Mouse (Mus musculus) kidney, adult 2 months (tissue): Measurements from ENCODE around the gene Sos1. TPM values are rescaled to one million over a fixed set of nuclear protein-coding genes. Genes with fewer than 3 reads are reported as not detected.

Experiments used
- DNase-seq: peaks from one replicate; pipeline ENCODE4 v3.0.0; 2021
- H3K27ac ChIP-seq: fragments of 200-500 bp; 2 replicates; pipeline ENCODE4 v1.5.1; 2012; ENCODE audit warnings: low read depth, low read length, control low read depth, inconsistent platforms; ENCODE audit not compliant: insufficient read depth
- H3K27me3 ChIP-seq: fragments of 200-500 bp; replicated peaks from 2 replicates; pipeline ENCODE4 v1.6.1; 2012; ENCODE audit warnings: mild to moderate bottlenecking, moderate library complexity, low read length, inconsistent platforms; ENCODE audit not compliant: control insufficient read depth, insufficient read depth
- H3K36me3 ChIP-seq: fragments of 200-500 bp; 2 replicates; pipeline ENCODE4 v1.6.1; 2012; ENCODE audit warnings: mild to moderate bottlenecking, moderate library complexity, low read length, inconsistent platforms; ENCODE audit not compliant: control insufficient read depth, insufficient read depth
- H3K4me1 ChIP-seq: fragments of 200-500 bp; 2 replicates; pipeline ENCODE4 v1.6.1; 2011; ENCODE audit warnings: low read length; ENCODE audit not compliant: control insufficient read depth, insufficient read depth
- H3K4me3 ChIP-seq: fragments of 200-500 bp; 2 replicates; pipeline ENCODE4 v1.5.1; 2011; ENCODE audit warnings: mild to moderate bottlenecking, low read depth, low read length, control low read depth; ENCODE audit not compliant: insufficient read depth
- CTCF ChIP-seq: fragments of 200-500 bp; conservative IDR thresholded peaks from 2 replicates; pipeline ENCODE4 v1.5.1; 2011; ENCODE audit warnings: low read depth, mild to moderate bottlenecking, control low read depth, low read length, moderate library complexity, mixed read lengths; ENCODE audit not compliant: insufficient read depth, insufficient read length
- POLR2A ChIP-seq: fragments of 200-500 bp; IDR thresholded peaks from one replicate; pipeline ENCODE4 v1.6.1; 2011; ENCODE audit warnings: low read depth, low read length, control low read depth
- WGBS: fragments of 180-500 bp; shearing (Covaris S2); methylation state at CpG from one replicate; pipeline ENCODE4 v1.1.7; 2018; 5-methylcytosine and 5-hydroxymethylcytosine counted together
- polyA plus RNA-seq: library from polyadenylated mRNA; depleted of rRNA; stranded (reverse); fragments of >200 nt; gene quantifications from 2 replicates; pipeline ENCODE4 v1.2.3, GENCODE M21; 2012

Gene Sos1
- polyA plus RNA-seq, 1 experiment, result 4.9 TPM

DNA sequence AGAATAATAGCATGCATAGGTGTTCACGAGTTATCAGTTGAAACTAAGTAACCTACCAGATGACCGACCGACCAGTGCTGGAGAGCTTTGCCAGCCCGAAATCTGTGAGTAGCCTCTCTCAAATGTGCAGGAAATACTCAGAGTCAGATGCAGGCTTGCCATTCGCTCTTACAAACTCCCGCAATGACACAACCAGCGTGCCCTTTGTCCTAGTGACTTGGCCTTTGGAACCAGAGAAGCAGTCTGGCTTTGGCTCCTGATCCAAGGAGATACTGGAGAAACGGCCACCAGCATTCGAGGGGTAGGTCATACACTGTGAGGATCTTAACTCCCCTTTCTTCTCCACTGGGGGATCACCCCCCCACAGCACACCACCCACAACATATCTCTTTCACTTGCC lies 35.7 kb upstream of the Sos1 start:
- WGBS, result 61% methylated on average over 9 of the region's 9 CpGs
- DNase-seq, result peak; percentile 67

DNA sequence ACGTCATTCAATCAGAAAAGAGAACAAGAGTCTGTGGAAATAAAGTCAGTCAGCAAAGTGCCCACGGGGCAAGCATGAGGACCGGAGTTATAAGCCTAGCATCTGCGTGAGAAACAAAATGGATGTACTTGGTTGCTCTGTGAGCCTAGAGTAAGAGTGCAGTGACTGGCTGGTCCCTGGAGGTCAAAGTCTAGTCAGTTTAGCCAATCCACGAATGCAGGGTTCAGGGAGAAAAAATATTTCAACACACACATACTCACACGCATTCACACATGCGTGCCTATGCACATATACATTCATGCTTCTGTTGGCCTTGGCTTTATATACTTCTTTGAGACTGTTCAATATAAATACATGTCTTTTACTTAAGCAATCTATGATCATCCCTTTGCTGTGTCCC lies 35.3 kb upstream of the Sos1 start:
- Histone ChIP-seq H3K36me3 (no peaks in the 10 kb centered on the region), H3K27me3 (no peaks in the 10 kb centered on the region; the same call in 1 of the 2 replicates), H3K27ac (no peak overlapping the region), H3K4me3 (no peak overlapping the region), H3K4me1 (no peaks in the 10 kb centered on the region)
- TF ChIP-seq CTCF (no peak), POLR2A (no peak)
- WGBS, result 88% methylated on average over 7 of the region's 7 CpGs
- DNase-seq, result no peak

More for the DNA sequence above, 35.7 kb upstream of the Sos1 start:
- Histone ChIP-seq H3K4me1 (no peaks in the 10 kb centered on the region), H3K27ac (no peak overlapping the region), H3K36me3 (no peaks in the 10 kb centered on the region), H3K27me3 (no peaks in the 10 kb centered on the region; the same call in 1 of the 2 replicates), H3K4me3 (no peak overlapping the region)
- TF ChIP-seq CTCF (no peak), POLR2A (no peak)

DNA sequence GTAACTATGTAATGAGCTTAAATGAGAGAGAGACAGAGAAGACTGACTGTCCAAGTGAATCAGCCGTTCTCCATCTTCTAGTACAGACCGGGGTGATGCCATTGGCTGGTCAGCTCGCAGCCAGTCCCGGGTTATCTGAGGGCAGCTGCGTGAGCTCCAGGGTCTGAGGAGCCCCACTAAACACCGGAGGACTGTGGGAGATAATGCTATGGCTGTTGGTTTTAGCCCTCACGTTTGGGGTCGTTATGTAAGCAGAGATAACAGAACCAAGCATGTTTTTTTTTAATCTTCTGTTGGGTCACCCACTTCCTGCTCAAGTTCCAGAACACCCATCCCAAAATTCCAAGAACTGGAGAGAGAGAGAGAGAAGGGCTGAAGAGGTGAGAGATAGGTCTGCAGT lies 33.5 kb upstream of the Sos1 start:
- no peak for TF ChIP-seq POLR2A
- no peak for TF ChIP-seq CTCF
- Histone ChIP-seq H3K36me3 (no peaks in the 10 kb centered on the region), H3K4me1 (no peaks in the 10 kb centered on the region), H3K4me3 (no peak overlapping the region), H3K27ac (no peak overlapping the region), H3K27me3 (no peaks in the 10 kb centered on the region; the same call in 1 of the 2 replicates)
- 72% methylated on average over 8 of the region's 8 CpGs for WGBS
- no peak for DNase-seq

DNA sequence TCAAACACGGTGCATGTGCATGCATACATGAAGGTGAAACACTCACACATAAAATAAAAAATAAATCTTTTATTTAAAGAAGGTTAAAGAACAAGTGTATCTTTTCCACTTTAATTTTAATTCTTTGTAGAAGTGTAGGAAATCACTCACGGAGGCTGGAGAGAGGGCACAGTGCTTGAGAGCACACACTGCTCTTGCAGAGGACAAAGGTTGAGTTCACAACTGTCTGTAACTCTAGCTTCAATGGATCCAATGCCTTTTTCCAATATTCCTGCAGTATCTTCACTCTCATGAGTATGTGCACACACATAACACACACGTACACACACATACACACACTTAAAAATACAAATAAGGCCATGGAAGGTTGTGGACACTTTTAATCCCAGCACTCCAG lies 30.2 kb upstream of the Sos1 start:
- H3K27ac ChIP-seq, result no peak overlapping the region
- DNase-seq, result no peak
- H3K4me3 ChIP-seq, result no peak overlapping the region
- H3K36me3 ChIP-seq, result no peaks in the 10 kb centered on the region
- no peaks in the 10 kb centered on the region; the same call in 1 of the 2 replicates for H3K27me3 ChIP-seq
- no peaks in the 10 kb centered on the region for H3K4me1 ChIP-seq
- 74% methylated on average over 3 of the region's 3 CpGs for WGBS
- no peak for TF ChIP-seq POLR2A
- no peak for TF ChIP-seq CTCF

DNA sequence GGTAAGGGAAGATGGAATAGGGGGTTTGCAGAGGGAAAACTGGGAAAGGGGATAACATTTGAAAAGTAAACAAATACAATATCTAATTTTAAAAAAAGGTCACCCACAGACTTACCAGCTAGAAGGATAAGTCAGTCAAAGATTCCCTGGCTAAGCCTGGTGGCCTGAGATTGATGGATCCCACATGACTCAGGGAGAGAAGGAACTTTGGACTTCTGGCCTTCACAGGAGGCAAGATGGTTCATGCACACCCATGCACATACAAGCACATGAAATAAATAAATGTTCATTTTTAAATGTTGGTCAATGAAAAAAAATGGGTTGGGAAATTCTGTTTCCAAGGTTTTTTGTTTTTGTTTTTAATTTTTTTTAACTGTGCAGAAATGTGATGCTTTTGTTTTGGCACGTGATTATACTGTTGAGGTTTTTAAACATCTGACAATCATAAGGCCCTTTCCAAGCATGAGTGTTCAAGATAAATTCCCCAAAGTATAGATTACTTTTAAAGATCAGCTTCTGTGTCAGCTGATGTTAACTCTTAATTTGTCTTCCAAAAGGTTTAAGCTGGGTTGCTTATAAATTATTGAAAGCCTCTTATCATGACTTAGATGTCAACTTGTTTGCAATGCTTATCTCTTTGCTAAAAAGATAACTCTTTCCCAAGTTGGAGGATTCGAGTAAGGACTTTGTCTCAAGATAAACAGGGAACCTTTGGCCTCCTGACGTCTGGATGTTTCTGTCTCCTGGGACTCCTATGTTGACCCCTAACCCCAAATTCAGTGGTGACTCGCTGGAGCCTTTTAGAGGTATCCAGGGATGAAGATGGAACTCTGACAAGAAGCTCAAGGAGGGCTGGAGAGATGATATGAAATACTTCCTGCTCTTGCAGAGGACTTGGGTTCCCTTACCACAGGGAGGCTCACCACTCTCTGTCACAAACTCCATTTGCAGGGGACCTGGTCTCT lies 29.5 kb upstream of the Sos1 start:
- no peak for TF ChIP-seq CTCF
- TF ChIP-seq POLR2A, result no peak
- Histone ChIP-seq H3K27me3 (no peaks in the 10 kb centered on the region; the same call in 1 of the 2 replicates), H3K4me1 (no peaks in the 10 kb centered on the region), H3K27ac (no peak overlapping the region), H3K4me3 (no peak overlapping the region), H3K36me3 (no peaks in the 10 kb centered on the region)
- WGBS, result 50% methylated on average over 4 of the region's 4 CpGs
- DNase-seq, result peak; percentile 42

DNA sequence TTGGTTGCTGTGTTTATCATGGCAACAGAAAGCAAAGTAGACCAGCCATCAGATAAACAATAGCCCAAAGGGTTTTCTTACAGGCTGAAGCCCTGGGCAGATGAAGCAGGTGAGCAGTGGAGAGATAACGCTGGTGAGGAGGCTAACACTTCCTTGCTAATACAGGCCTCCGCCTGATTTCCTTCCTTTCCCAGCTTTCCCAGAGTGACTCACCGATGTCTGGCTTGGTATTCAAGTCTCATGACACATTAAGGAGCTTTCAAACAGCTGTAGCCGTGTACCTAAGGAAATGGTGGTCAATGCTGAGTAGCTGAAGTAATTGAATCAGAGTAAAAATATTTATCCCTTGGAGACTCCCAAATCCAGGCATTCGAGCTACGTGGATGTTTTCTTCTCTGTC lies 25.5 kb upstream of the Sos1 start:
- no peaks in the 10 kb centered on the region for H3K36me3 ChIP-seq
- TF ChIP-seq CTCF (no peak), POLR2A (no peak)
- H3K4me3 ChIP-seq, result no peak overlapping the region
- no peak overlapping the region for H3K27ac ChIP-seq
- no peaks in the 10 kb centered on the region for H3K27me3 ChIP-seq
- no peaks in the 10 kb centered on the region for H3K4me1 ChIP-seq
- DNase-seq, result no peak
- 73% methylated on average over 6 of the region's 6 CpGs for WGBS

DNA sequence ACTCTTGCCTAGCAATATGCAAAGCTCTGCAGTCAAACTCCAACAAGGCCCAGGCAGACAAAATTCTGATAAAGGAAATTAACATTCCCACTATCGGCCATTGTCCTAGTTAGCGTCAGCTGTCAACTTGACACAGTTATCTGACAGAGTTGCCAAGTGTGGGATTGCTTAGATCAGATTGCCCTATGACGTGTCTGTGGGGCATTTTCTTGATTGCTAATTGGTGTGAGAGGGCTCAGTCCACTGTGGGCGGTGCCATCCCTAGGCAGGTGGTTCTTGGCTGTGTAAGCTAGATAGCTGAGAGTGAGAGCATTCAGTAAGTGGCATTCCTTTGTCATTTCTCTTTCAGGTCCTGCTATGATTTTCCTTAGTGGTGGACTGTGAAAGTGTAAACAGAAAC lies 25.1 kb upstream of the Sos1 start:
- no peak for DNase-seq
- TF ChIP-seq CTCF, result no peak
- no peak for TF ChIP-seq POLR2A
- no peaks in the 10 kb centered on the region for H3K36me3 ChIP-seq
- WGBS, result 89% methylated on average over 4 of the region's 4 CpGs
- H3K27me3 ChIP-seq, result no peaks in the 10 kb centered on the region
- no peak overlapping the region for H3K27ac ChIP-seq
- no peak overlapping the region for H3K4me3 ChIP-seq
- H3K4me1 ChIP-seq, result no peaks in the 10 kb centered on the region

DNA sequence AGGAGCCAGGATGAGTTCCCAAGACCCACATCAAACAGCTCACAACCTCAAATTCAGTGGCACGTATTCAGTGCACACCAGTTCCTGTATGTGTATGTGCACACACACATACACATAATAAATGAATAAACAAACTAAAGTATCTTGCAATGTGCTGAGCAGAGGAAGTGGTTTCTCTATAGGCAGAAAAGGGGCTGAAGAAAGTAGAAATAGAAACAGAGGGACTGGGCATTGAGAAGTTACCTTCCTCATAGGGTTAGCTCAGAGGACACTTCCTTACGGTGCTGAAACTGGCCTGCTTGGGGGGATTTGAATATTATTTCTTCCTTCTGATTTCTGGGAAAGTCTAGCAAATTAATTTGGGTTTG lies 21.5 kb upstream of the Sos1 start:
- 81% methylated on average over 2 of the region's 2 CpGs for WGBS
- H3K4me3 ChIP-seq, result no peak overlapping the region

More for the DNA sequence above, 21.5 kb upstream of the Sos1 start:
- no peak for DNase-seq
- no peak for TF ChIP-seq CTCF
- TF ChIP-seq POLR2A, result no peak
- H3K27me3 ChIP-seq, result no peaks in the 10 kb centered on the region
- H3K27ac ChIP-seq, result no peak overlapping the region
- no peaks in the 10 kb centered on the region for H3K4me1 ChIP-seq
- H3K36me3 ChIP-seq, result no peaks in the 10 kb centered on the region
